Mouse (Mus musculus): ENCODE results near the gene Pdxdc1. TPM values are rescaled to one million over a fixed set of nuclear protein-coding genes. Genes with fewer than 3 reads are reported as not detected.
A peak's percentile ranks its signal among the peaks of the same experiment; 100 is the strongest.
"Not testable (repeated sequence)": the region's sequence is repeated elsewhere in the genome, so short reads cannot be mapped to it uniquely, and the experiment has no call there.

The Pdxdc1 gene
- polyA plus RNA-seq, 1 experiment from 2014 or later: 103 TPM

GRCm38 (mm10) chr16:13812152-13812551 is 90.8 kb downstream of the Pdxdc1 start:
- ATAC-seq (ENCODE audit: insufficient number of reproducible peaks, low FRiP score, low TSS enrichment, low read depth): no peak
- H3K9me3 ChIP-seq (replicated peaks): no peaks in the 10 kb centered on the region
- no peak overlapping the region for H3K27ac ChIP-seq (replicated peaks)
- 86% methylated on average over 6 of the region's 6 CpGs for WGBS
- H3K4me3 ChIP-seq (replicated peaks): no peak overlapping the region
- H3K27me3 ChIP-seq: no peaks in the 10 kb centered on the region
- peaks cover 74% of the 10 kb centered on the region for H3K36me3 ChIP-seq
- no peak overlapping the region for H3K4me2 ChIP-seq (replicated peaks)
- H3K4me1 ChIP-seq: no peaks in the 10 kb centered on the region
- no peak overlapping the region for H3K9ac ChIP-seq

GRCm38 (mm10) chr16:13808410-13808809 is 94.5 kb downstream of the Pdxdc1 start:
- no peaks in the 10 kb centered on the region for H3K4me1 ChIP-seq
- H3K36me3 ChIP-seq: peaks cover 88% of the 10 kb centered on the region
- no peaks in the 10 kb centered on the region for H3K27me3 ChIP-seq
- no peak overlapping the region for H3K4me3 ChIP-seq (replicated peaks)
- H3K4me2 ChIP-seq (replicated peaks): no peak overlapping the region
- WGBS: 84% methylated on average over 7 of the region's 7 CpGs
- H3K9ac ChIP-seq: no peak overlapping the region
- peak; percentile 53; the same call in 1 of the 2 replicates for ATAC-seq (ENCODE audit: insufficient number of reproducible peaks, low FRiP score, low TSS enrichment, low read depth)
- H3K9me3 ChIP-seq (replicated peaks): no peaks in the 10 kb centered on the region
- no peak overlapping the region for H3K27ac ChIP-seq (replicated peaks)

- no peak for ATAC-seq (ENCODE audit: insufficient number of reproducible peaks, low FRiP score, low TSS enrichment, low read depth)
- H3K27ac ChIP-seq (replicated peaks): no peak overlapping the region
- no peaks in the 10 kb centered on the region for H3K9me3 ChIP-seq (replicated peaks)
- H3K4me2 ChIP-seq (replicated peaks): no peak overlapping the region
- no peaks in the 10 kb centered on the region for H3K4me1 ChIP-seq
- H3K27me3 ChIP-seq: no peaks in the 10 kb centered on the region
- no peak overlapping the region for H3K9ac ChIP-seq
- 93% methylated on average over 4 of the region's 4 CpGs for WGBS
- H3K36me3 ChIP-seq: peaks cover 85% of the 10 kb centered on the region
- no peak overlapping the region for H3K4me3 ChIP-seq (replicated peaks)
Measured at GRCm38 (mm10) chr16:13807616-13808015, 95.3 kb downstream of the Pdxdc1 start.

GRCm38 (mm10) chr16:13804666-13805065 is 98.3 kb downstream of the Pdxdc1 start:
- no peak overlapping the region for H3K27ac ChIP-seq (replicated peaks)
- no peaks in the 10 kb centered on the region for H3K4me1 ChIP-seq
- no peaks in the 10 kb centered on the region for H3K9me3 ChIP-seq (replicated peaks)
- no peak overlapping the region for H3K4me2 ChIP-seq (replicated peaks)
- H3K27me3 ChIP-seq: no peaks in the 10 kb centered on the region
- 76% methylated on average over 5 of the region's 5 CpGs for WGBS
- H3K9ac ChIP-seq: no peak overlapping the region
- peaks cover 78% of the 10 kb centered on the region for H3K36me3 ChIP-seq
- no peak overlapping the region for H3K4me3 ChIP-seq (replicated peaks)
- ATAC-seq (ENCODE audit: insufficient number of reproducible peaks, low FRiP score, low TSS enrichment, low read depth): no peak

GRCm38 (mm10) chr16:13801231-13801630 is 101.7 kb downstream of the Pdxdc1 start:
- Histone ChIP-seq H3K9me3 (replicated peaks) (no peaks in the 10 kb centered on the region), H3K4me3 (replicated peaks) (no peak overlapping the region), H3K27me3 (no peaks in the 10 kb centered on the region), H3K36me3 (peaks cover 79% of the 10 kb centered on the region), H3K4me1 (no peaks in the 10 kb centered on the region), H3K27ac (replicated peaks) (no peak overlapping the region), H3K9ac (no peak overlapping the region), H3K4me2 (replicated peaks) (no peak overlapping the region)
- WGBS: 94% methylated on average over 4 of the region's 4 CpGs
- no peak for ATAC-seq (ENCODE audit: insufficient number of reproducible peaks, low FRiP score, low TSS enrichment, low read depth)

GRCm38 (mm10) chr16:13796746-13797175 is 106.2 kb downstream of the Pdxdc1 start:
- Histone ChIP-seq H3K27me3 (no peaks in the 10 kb centered on the region), H3K4me3 (replicated peaks) (no peak overlapping the region), H3K9ac (no peak overlapping the region), H3K4me2 (replicated peaks) (no peak overlapping the region), H3K27ac (replicated peaks) (no peak overlapping the region), H3K9me3 (replicated peaks) (no peaks in the 10 kb centered on the region), H3K36me3 (peaks cover 91% of the 10 kb centered on the region), H3K4me1 (no peaks in the 10 kb centered on the region)
- 89% methylated on average over 5 of the region's 5 CpGs for WGBS
- no peak for ATAC-seq (ENCODE audit: insufficient number of reproducible peaks, low FRiP score, low TSS enrichment, low read depth)

- H3K4me1 ChIP-seq; H3K9ac ChIP-seq; H3K27ac ChIP-seq (replicated peaks); H3K4me3 ChIP-seq (replicated peaks); ATAC-seq (ENCODE audit: insufficient number of reproducible peaks, low FRiP score, low TSS enrichment, low read depth); H3K9me3 ChIP-seq (replicated peaks); H3K27me3 ChIP-seq; H3K4me2 ChIP-seq (replicated peaks): not testable (repeated sequence)
- H3K36me3 ChIP-seq: peaks cover 88% of the 10 kb centered on the region
- 85% methylated on average over 2 of the region's 2 CpGs for WGBS
Measured at GRCm38 (mm10) chr16:13793441-13793840, 109.5 kb downstream of the Pdxdc1 start.

- peaks cover 12% of the 10 kb centered on the region for H3K4me1 ChIP-seq
- H3K9ac ChIP-seq: no peak overlapping the region
- no peak overlapping the region for H3K27ac ChIP-seq (replicated peaks)
- ATAC-seq (ENCODE audit: insufficient number of reproducible peaks, low FRiP score, low TSS enrichment, low read depth): no peak
- H3K36me3 ChIP-seq: peaks cover 63% of the 10 kb centered on the region
- 72% methylated on average over 3 of the region's 3 CpGs for WGBS
- no peaks in the 10 kb centered on the region for H3K9me3 ChIP-seq (replicated peaks)
- H3K27me3 ChIP-seq: no peaks in the 10 kb centered on the region
- H3K4me2 ChIP-seq (replicated peaks): no peak overlapping the region
- no peak overlapping the region for H3K4me3 ChIP-seq (replicated peaks)
Measured at GRCm38 (mm10) chr16:13785932-13786331, 117.0 kb downstream of the Pdxdc1 start.

Small RNA genes lying within 50 kb of the gene (microRNA-seq; reads per million reads assigned to microRNA genes)
- gene Gm27734 (ENCODE audit: borderline number of aligned reads): not detected

Other genes with a start within 250 kb of the Pdxdc1 start
- gene Parn, start 235.0 kb downstream of the Pdxdc1 start, polyA plus RNA-seq (2015; fragmentation: Nextera tagmentation; extraction: Ambion mirVana): 41.4 and 42.5 TPM in 2 replicates
- gene Bfar, start 231.3 kb downstream of the Pdxdc1 start, polyA plus RNA-seq (2015; fragmentation: Nextera tagmentation; extraction: Ambion mirVana): 51.4 and 54.3 TPM in 2 replicates
- 3.8 and 4.4 TPM in 2 replicates for gene 3110001I22Rik, start 231.2 kb downstream of the Pdxdc1 start, polyA plus RNA-seq (2015; fragmentation: Nextera tagmentation; extraction: Ambion mirVana)
- 0.28 TPM in 1 of 2 replicates, not detected in the other for gene Pla2g10, start 172.1 kb downstream of the Pdxdc1 start, polyA plus RNA-seq (2015; fragmentation: Nextera tagmentation; extraction: Ambion mirVana)
- gene Rrn3, start 122.4 kb downstream of the Pdxdc1 start, polyA plus RNA-seq (2015; fragmentation: Nextera tagmentation; extraction: Ambion mirVana): 59.5 and 59.6 TPM in 2 replicates
- gene Ntan1, start 84.3 kb downstream of the Pdxdc1 start, polyA plus RNA-seq (2015; fragmentation: Nextera tagmentation; extraction: Ambion mirVana): 187 and 201 TPM in 2 replicates
- gene Mpv17l, start within 50 bp of the Pdxdc1 start, polyA plus RNA-seq (2015; fragmentation: Nextera tagmentation; extraction: Ambion mirVana): 5.7 and 6.4 TPM in 2 replicates
- 1.7 and 3.1 TPM in 2 replicates for gene 2900011O08Rik, start 83.5 kb upstream of the Pdxdc1 start, polyA plus RNA-seq (2015; fragmentation: Nextera tagmentation; extraction: Ambion mirVana)
- 0.09 and 0.47 TPM in 2 replicates for gene Ifitm7, start 83.8 kb upstream of the Pdxdc1 start, polyA plus RNA-seq (2015; fragmentation: Nextera tagmentation; extraction: Ambion mirVana)

Data from embryonic facial prominence, embryonic 15.5 days (tissue).